Mouse (Mus musculus) myocyte (in vitro differentiated cells): ENCODE measurements around the gene Nr1h2. TPM values are rescaled to one million over a fixed set of nuclear protein-coding genes. Genes with fewer than 3 reads are reported as not detected.

Experiments used
- H3K27me3 ChIP-seq: one replicate; pipeline ENCODE4 v1.6.1; 2011; ENCODE audit not compliant: control insufficient read depth, insufficient read depth, insufficient read length
- H3K36me3 ChIP-seq: one replicate; pipeline ENCODE4 v1.6.1; 2011; ENCODE audit not compliant: control insufficient read depth, insufficient read depth
- H3K4me2 ChIP-seq: one replicate; pipeline ENCODE4 v1.6.1; 2011; ENCODE audit warnings: low read depth, control low read depth
- H3K4me3 ChIP-seq: one replicate; pipeline ENCODE4 v1.5.1; 2011; ENCODE audit warnings: mild to moderate bottlenecking, control low read depth, moderate library complexity
- H3K79me2 ChIP-seq: one replicate; pipeline ENCODE4 v1.6.1; 2011; ENCODE audit not compliant: control insufficient read depth, insufficient read depth
- H3ac ChIP-seq: one replicate; pipeline ENCODE4 v1.6.1; 2011; ENCODE audit not compliant: control insufficient read depth, insufficient read length
- CEBPB ChIP-seq: IDR thresholded peaks from 2 replicates; pipeline ENCODE4 v1.6.1; 2011; ENCODE audit warnings: mild to moderate bottlenecking, moderate library complexity; ENCODE audit not compliant: poor library complexity, insufficient read depth, severe bottlenecking
- E2F4 ChIP-seq: IDR thresholded peaks from one replicate; pipeline ENCODE4 v1.6.1; 2011; ENCODE audit warnings: mild to moderate bottlenecking, control low read depth, moderate library complexity; ENCODE audit not compliant: insufficient read depth
- MAX ChIP-seq: IDR thresholded peaks from one replicate; pipeline ENCODE4 v1.6.1; 2011; ENCODE audit warnings: low read depth, mild to moderate bottlenecking, control low read depth
- MYOD1 ChIP-seq, 3 experiments: IDR thresholded peaks; one replicate each; pipeline ENCODE4 v1.6.1; 2011; ENCODE audit warnings: control low read depth in 2 of 3, low read depth in 2 of 3, mild to moderate bottlenecking in 2 of 3, moderate library complexity in 1 of 3; ENCODE audit not compliant: insufficient read length in 2 of 3, control insufficient read depth in 1 of 3
- MYOG ChIP-seq, 3 experiments: IDR thresholded peaks; one replicate each; pipeline ENCODE4 v1.6.1; 2011; ENCODE audit warnings: control low read depth in 2 of 3, low read depth in 2 of 3, mild to moderate bottlenecking in 2 of 3; ENCODE audit not compliant: insufficient read length in 2 of 3, control insufficient read depth in 1 of 3, insufficient read depth in 1 of 3
- POLR2A ChIP-seq: IDR thresholded peaks from one replicate; pipeline ENCODE4 v1.6.1; 2011; ENCODE audit warnings: low read depth, mild to moderate bottlenecking, control low read depth, moderate library complexity; ENCODE audit not compliant: insufficient read length
- POLR2AphosphoS2 ChIP-seq: IDR thresholded peaks from one replicate; pipeline ENCODE4 v1.6.1; 2011; ENCODE audit warnings: low read depth, control low read depth; ENCODE audit not compliant: insufficient read length
- REST ChIP-seq: IDR thresholded peaks from one replicate; pipeline ENCODE4 v1.6.1; 2011; ENCODE audit warnings: mild to moderate bottlenecking, control low read depth, moderate library complexity; ENCODE audit not compliant: insufficient read depth, insufficient read length
- SRF ChIP-seq: IDR thresholded peaks from one replicate; pipeline ENCODE4 v1.6.1; 2011; ENCODE audit warnings: low read depth; ENCODE audit not compliant: control insufficient read depth, insufficient read length
- TCF12 ChIP-seq: IDR thresholded peaks from one replicate; pipeline ENCODE4 v1.6.1; 2011; ENCODE audit warnings: mild to moderate bottlenecking, control low read depth; ENCODE audit not compliant: poor library complexity, insufficient read depth, severe bottlenecking
- TCF3 ChIP-seq: IDR thresholded peaks from one replicate; pipeline ENCODE4 v1.6.1; 2011; ENCODE audit warnings: low read depth, control low read depth; ENCODE audit not compliant: insufficient read length
- USF1 ChIP-seq: IDR thresholded peaks from one replicate; pipeline ENCODE4 v1.6.1; 2011; ENCODE audit warnings: low read depth, mild to moderate bottlenecking, control low read depth, moderate library complexity
- polyA plus RNA-seq: library from polyadenylated mRNA; unstranded; fragments of >200 nt; fragmentation: generic; extraction: Trizol; gene quantifications from one replicate; pipeline ENCODE4 v1.2.1, GENCODE M21; 2012; ENCODE audit warnings: missing spikeins

The Nr1h2 gene
- 94.7 TPM for polyA plus RNA-seq

GRCm38 (mm10) chr7:44553826-44554225 is at the start of gene Nr1h2:
Nr1h2 (minus strand) TSS chr7:44553951.
- Histone ChIP-seq H3K4me3 (peak within 1 kb of the TSS; percentile 70), H3K36me3 (no peaks in the 10 kb centered on the region), H3K79me2 (peaks cover 6% of the 10 kb centered on the region), H3K27me3 (no peaks in the 10 kb centered on the region), H3K4me2 (peak within 1 kb of the TSS; percentile 83), H3ac (peak within 1 kb of the TSS; percentile 45)
- TF ChIP-seq CEBPB (no peak), REST (no peak), POLR2AphosphoS2 (peak; percentile 35)

- Histone ChIP-seq H3ac (no peak overlapping the region), H3K4me2 (peak overlapping the region; percentile 52), H3K27me3 (peaks cover 78% of the 10 kb centered on the region), H3K79me2 (no peaks in the 10 kb centered on the region), H3K36me3 (no peaks in the 10 kb centered on the region), H3K4me3 (no peak overlapping the region)
- TF ChIP-seq E2F4, result no peak
- no peak for TF ChIP-seq CEBPB
- TF ChIP-seq MYOD1 (IDR thresholded peaks at IDR 0.05; ENCODE audit: control insufficient read depth in 1 of 3, insufficient read length in 2 of 3, low read depth in 2 of 3), result no peak
- no peak for TF ChIP-seq TCF12
- no peak for TF ChIP-seq POLR2AphosphoS2
- TF ChIP-seq MAX, result no peak
- TF ChIP-seq USF1, result no peak
- TF ChIP-seq MYOG (IDR thresholded peaks at IDR 0.05; ENCODE audit: control insufficient read depth in 1 of 3, insufficient read depth in 1 of 3, insufficient read length in 2 of 3, low read depth in 2 of 3), result no peak
- no peak for TF ChIP-seq POLR2A
- TF ChIP-seq TCF3, result no peak
- TF ChIP-seq REST, result no peak
- no peak for TF ChIP-seq SRF
Observed at GRCm38 (mm10) chr7:44603186-44603855, 49.6 kb upstream of the Nr1h2 start.

- Histone ChIP-seq H3K27me3 (peaks cover 83% of the 10 kb centered on the region), H3ac (no peak overlapping the region), H3K79me2 (no peaks in the 10 kb centered on the region), H3K4me2 (no peak overlapping the region), H3K36me3 (no peaks in the 10 kb centered on the region), H3K4me3 (no peak overlapping the region)
- no peak for TF ChIP-seq USF1
- TF ChIP-seq TCF3, result peak; percentile 22
- no peak for TF ChIP-seq POLR2AphosphoS2
- TF ChIP-seq POLR2A, result no peak
- no peak for TF ChIP-seq SRF
- peak in 2 of 3 experiments; percentile 63 to 72 for TF ChIP-seq MYOD1 (IDR thresholded peaks at IDR 0.05; ENCODE audit: control insufficient read depth in 1 of 3, insufficient read length in 2 of 3, low read depth in 2 of 3)
- TF ChIP-seq MAX, result no peak
- TF ChIP-seq E2F4, result no peak
- TF ChIP-seq MYOG (IDR thresholded peaks at IDR 0.05; ENCODE audit: control insufficient read depth in 1 of 3, insufficient read depth in 1 of 3, insufficient read length in 2 of 3, low read depth in 2 of 3), result peak in 2 of 3 experiments; percentile 87 to 90
Observed at GRCm38 (mm10) chr7:44602443-44602842, 48.7 kb upstream of the Nr1h2 start.

- H3K79me2 ChIP-seq, result no peaks in the 10 kb centered on the region
- peaks cover 80% of the 10 kb centered on the region for H3K27me3 ChIP-seq
- no peak overlapping the region for H3ac ChIP-seq
- H3K36me3 ChIP-seq, result no peaks in the 10 kb centered on the region
- H3K4me2 ChIP-seq, result no peak overlapping the region
- TF ChIP-seq TCF12, result no peak
- no peak for TF ChIP-seq SRF
- no peak for TF ChIP-seq MYOD1 (IDR thresholded peaks at IDR 0.05; ENCODE audit: control insufficient read depth in 1 of 3, insufficient read length in 2 of 3, low read depth in 2 of 3)
- TF ChIP-seq POLR2AphosphoS2, result no peak
- TF ChIP-seq MYOG (IDR thresholded peaks at IDR 0.05; ENCODE audit: control insufficient read depth in 1 of 3, insufficient read depth in 1 of 3, insufficient read length in 2 of 3, low read depth in 2 of 3), result no peak
- no peak for TF ChIP-seq E2F4
- TF ChIP-seq TCF3, result no peak
- TF ChIP-seq MAX, result no peak
- TF ChIP-seq POLR2A, result no peak
- no peak overlapping the region for H3K4me3 ChIP-seq
Observed at GRCm38 (mm10) chr7:44601646-44602045, 47.9 kb upstream of the Nr1h2 start.

GRCm38 (mm10) chr7:44600691-44601262 is 47.0 kb upstream of the Nr1h2 start:
- H3K27me3 ChIP-seq, result peaks cover 79% of the 10 kb centered on the region
- TF ChIP-seq SRF (no peak), POLR2A (no peak), TCF12 (no peak), POLR2AphosphoS2 (no peak), REST (no peak), MYOG (IDR thresholded peaks at IDR 0.05; ENCODE audit: control insufficient read depth in 1 of 3, insufficient read depth in 1 of 3, insufficient read length in 2 of 3, low read depth in 2 of 3) (no peak), MAX (no peak), TCF3 (no peak), USF1 (no peak), E2F4 (no peak), CEBPB (no peak), MYOD1 (IDR thresholded peaks at IDR 0.05; ENCODE audit: control insufficient read depth in 1 of 3, insufficient read length in 2 of 3, low read depth in 2 of 3) (no peak)
- no peak overlapping the region for H3K4me3 ChIP-seq
- no peaks in the 10 kb centered on the region for H3K36me3 ChIP-seq
- no peaks in the 10 kb centered on the region for H3K79me2 ChIP-seq
- no peak overlapping the region for H3ac ChIP-seq
- no peak overlapping the region for H3K4me2 ChIP-seq
